Mouse (Mus musculus): Measurements from ENCODE around the gene Spin2-ps6. TPM values are rescaled to one million over a fixed set of nuclear protein-coding genes. Genes with fewer than 3 reads are reported as not detected.
"Not testable (repeated sequence)": the region's sequence is repeated elsewhere in the genome, so short reads cannot be mapped to it uniquely, and the experiment has no call there.

Spin2-ps6 gene
- not detected in 2 replicates for polyA plus RNA-seq (2015; fragmentation: Nextera tagmentation; extraction: Ambion mirVana)

GRCm38 (mm10) chrX:33234569-33234968, at the start of gene Spin2-ps6:
Gene Spin2-ps6, plus strand, starts transcription at chrX:33234869.
- H3K4me2 ChIP-seq (replicated peaks; ENCODE audit: low read depth); H3K4me1 ChIP-seq (replicated peaks; ENCODE audit: control insufficient read depth, insufficient read depth, low read length); H3K4me3 ChIP-seq (ENCODE audit: low read depth, low read length); H3K36me3 ChIP-seq (ENCODE audit: control insufficient read depth, insufficient read depth); H3K9me3 ChIP-seq (ENCODE audit: control insufficient read depth); H3K9ac ChIP-seq (ENCODE audit: low read depth, low read length); H3K27me3 ChIP-seq (replicated peaks; ENCODE audit: control insufficient read depth, insufficient read depth, low read length); ATAC-seq; H3K27ac ChIP-seq (ENCODE audit: low read depth, low read length): not testable (repeated sequence)
- WGBS, result 86% methylated on average over 1 of the region's 3 CpGs

Other genes with a start within 250 kb of the Spin2-ps6 start
- not detected in 2 replicates for gene Btbd35f12, start 78.5 kb downstream of the Spin2-ps6 start, polyA plus RNA-seq (2015; fragmentation: Nextera tagmentation; extraction: Ambion mirVana)